Mouse (Mus musculus) E14TG2a.4 (cell line): ENCODE measurements around the gene Fgf8.

ENCODE experiments used
- H3K27me3 ChIP-seq: 2 replicates; pipeline ENCODE4 v1.6.1; 2014; ENCODE audit warnings: low read length, control low read depth; ENCODE audit not compliant: insufficient read depth
- H3K36me3 ChIP-seq: 2 replicates; pipeline ENCODE4 v1.6.1; 2014; ENCODE audit warnings: low read length, control low read depth; ENCODE audit not compliant: insufficient read depth
- H3K4me1 ChIP-seq: replicated peaks from 2 replicates; pipeline ENCODE4 v1.6.1; 2014; ENCODE audit warnings: low read depth, low read length, control low read depth
- H3K4me3 ChIP-seq: replicated peaks from 2 replicates; pipeline ENCODE4 v1.5.1; 2014; ENCODE audit warnings: mild to moderate bottlenecking, low read length
- H3K9me3 ChIP-seq: 2 replicates; pipeline ENCODE4 v1.6.1; 2014; ENCODE audit warnings: low read length, control low read depth
- CTCF ChIP-seq: conservative IDR thresholded peaks from 2 replicates; pipeline ENCODE4 v1.5.1; 2014; ENCODE audit warnings: low read length
- NANOG ChIP-seq: IDR thresholded peaks from 2 replicates; pipeline ENCODE4 v1.6.1; 2014; ENCODE audit warnings: borderline replicate concordance, low read length, mixed read lengths
- POU5F1 ChIP-seq: IDR thresholded peaks from 2 replicates; pipeline ENCODE4 v1.6.1; 2014; ENCODE audit warnings: low read length, borderline replicate concordance

The Fgf8 gene

DNA sequence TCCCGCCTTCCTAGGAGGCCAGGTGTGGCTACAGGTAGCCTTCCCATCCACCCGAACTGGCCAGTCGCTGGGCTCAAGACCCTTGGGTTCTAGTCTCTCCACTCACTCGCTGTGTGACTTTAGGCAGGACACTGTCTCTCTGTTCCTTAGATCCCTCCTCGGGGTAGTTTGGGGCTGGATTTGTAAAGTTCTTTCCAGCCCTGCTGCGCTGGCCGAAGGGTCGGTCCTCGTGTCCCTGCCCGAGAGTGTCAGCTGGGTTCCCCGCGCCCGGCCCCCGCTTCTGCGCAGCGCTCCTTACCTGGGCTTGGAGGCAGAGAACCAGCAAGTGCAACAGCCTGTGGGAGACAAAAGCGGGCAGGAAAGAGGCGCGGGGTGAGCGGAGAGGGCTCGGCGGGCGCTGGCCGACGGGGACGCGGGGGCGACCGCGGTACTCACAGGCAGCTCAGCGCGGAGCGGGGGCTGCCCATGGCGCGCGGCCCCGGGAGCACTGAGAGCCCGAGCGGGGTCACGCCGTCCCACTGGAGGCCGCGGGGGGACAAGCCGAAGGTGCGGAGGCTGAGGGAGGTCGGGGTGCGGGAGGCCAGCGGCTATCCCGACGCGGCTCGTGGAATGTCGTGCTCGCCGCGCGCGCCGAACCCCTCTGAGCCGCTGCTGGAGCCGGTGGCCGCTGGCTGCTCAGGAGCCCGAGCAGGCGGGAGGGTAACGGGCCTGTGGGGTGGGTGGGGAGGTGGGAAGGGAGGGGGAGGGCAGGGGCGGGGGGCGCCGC is at the start of gene Fgf8:
TSS of gene Fgf8 (minus strand) at position 698 of the 766 bp plus-strand sequence.
- Histone ChIP-seq H3K4me3 (peak within 1 kb of the TSS; percentile 78), H3K4me1 (peaks cover 53% of the 10 kb centered on the region), H3K9me3 (no peaks in the 10 kb centered on the region), H3K27me3 (peaks cover 84% of the 10 kb centered on the region), H3K36me3 (peaks cover 7% of the 10 kb centered on the region)
- TF ChIP-seq CTCF (no peak), NANOG (no peak), POU5F1 (no peak)

DNA sequence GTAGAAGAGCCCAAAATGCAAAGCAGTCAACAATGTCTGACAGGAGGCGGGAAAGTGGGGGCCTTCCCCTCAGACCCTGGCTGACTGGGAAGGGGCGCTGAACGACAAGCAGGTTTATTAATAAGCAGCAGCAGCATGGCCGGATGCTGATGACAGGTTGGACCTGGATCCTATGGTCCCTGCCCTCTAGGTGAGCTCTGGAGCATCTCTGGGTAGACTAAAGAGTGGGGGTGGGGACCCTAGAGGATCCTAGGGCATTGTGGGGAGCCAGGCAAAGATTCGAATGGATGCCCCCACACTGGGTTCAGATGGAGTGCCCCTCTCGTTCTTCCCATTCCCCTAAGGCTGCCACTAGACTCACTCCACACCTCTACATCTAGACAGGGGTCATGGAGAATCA is 49.7 kb upstream of the Fgf8 start:
- no peak for TF ChIP-seq NANOG
- no peak for TF ChIP-seq CTCF
- TF ChIP-seq POU5F1: no peak
- no peak overlapping the region for H3K4me3 ChIP-seq
- H3K9me3 ChIP-seq: no peaks in the 10 kb centered on the region
- no peaks in the 10 kb centered on the region for H3K27me3 ChIP-seq
- H3K36me3 ChIP-seq: peaks cover 9% of the 10 kb centered on the region
- peaks cover 76% of the 10 kb centered on the region for H3K4me1 ChIP-seq

DNA sequence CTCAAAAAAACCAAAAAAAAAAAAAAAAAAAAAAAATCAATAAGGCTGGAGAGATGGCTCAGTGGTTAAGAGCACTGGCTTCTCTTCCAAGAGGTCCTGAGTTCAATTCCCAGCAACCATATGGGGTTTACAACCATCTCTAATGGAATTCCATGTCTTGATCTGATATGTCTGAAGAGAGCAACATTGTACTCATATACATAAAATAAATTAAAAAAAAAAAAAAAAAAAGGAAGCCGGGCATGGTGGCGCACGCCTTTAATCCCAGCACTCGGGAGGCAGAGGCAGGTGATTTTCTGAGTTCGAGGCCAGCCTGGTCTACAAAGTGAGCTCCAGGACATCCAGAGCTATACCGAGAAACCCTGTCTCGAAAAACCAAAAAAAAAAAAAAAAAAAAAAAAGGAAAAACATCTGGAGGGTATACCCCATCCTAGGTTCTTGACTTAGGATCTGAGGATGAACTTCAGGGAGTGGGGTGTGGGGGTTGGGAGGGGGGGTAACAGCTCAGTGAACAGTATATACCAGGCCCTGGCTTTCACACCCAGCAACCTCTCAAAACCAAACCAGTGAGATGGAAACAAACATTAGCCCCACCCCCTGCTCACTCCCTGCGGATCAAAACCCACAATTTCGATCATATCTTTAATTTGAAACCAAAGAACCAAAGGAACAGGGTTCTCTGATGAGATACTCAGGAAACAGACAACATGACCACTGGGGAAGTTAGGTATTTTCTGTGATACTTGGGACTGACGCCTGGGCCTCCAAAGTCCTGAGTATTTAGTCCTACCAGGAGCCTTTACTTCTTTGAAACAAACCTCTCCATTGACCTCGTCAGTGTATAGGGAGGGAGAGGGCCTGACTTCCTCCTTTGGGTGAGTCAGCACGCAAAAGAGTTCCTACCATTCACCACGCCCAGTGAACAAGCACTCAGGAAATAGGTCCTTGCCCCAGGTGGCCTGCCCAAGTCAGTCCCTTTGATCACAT is 47.5 kb upstream of the Fgf8 start:
- Histone ChIP-seq H3K27me3 (no peaks in the 10 kb centered on the region), H3K9me3 (no peaks in the 10 kb centered on the region), H3K36me3 (peaks cover 9% of the 10 kb centered on the region), H3K4me3 (no peak overlapping the region), H3K4me1 (peaks cover 73% of the 10 kb centered on the region)
- TF ChIP-seq NANOG: no peak
- no peak for TF ChIP-seq POU5F1
- TF ChIP-seq CTCF: no peak

DNA sequence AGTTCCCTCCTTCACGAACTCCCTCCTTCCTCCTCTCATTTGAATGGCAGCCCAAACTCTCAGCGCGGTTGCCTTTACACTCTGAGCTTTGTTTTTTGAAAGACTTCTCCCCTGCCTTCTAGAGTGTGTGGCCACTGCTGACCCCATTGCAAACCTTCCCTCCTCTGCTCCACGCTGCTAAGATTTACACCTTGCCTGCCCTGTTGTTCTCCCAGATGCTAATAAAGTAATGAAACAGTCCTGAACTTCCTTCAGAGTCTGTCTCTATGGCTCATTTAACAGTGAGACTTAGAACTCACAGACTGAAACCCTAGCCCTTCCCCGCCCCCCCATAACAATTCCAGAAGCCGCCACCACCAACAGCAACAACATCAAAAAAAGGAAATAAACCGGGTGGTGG is 46.6 kb upstream of the Fgf8 start:
- Histone ChIP-seq H3K36me3 (peaks cover 9% of the 10 kb centered on the region), H3K9me3 (no peaks in the 10 kb centered on the region), H3K4me1 (peaks cover 72% of the 10 kb centered on the region), H3K4me3 (no peak overlapping the region), H3K27me3 (no peaks in the 10 kb centered on the region)
- TF ChIP-seq CTCF (no peak), NANOG (no peak), POU5F1 (no peak)

DNA sequence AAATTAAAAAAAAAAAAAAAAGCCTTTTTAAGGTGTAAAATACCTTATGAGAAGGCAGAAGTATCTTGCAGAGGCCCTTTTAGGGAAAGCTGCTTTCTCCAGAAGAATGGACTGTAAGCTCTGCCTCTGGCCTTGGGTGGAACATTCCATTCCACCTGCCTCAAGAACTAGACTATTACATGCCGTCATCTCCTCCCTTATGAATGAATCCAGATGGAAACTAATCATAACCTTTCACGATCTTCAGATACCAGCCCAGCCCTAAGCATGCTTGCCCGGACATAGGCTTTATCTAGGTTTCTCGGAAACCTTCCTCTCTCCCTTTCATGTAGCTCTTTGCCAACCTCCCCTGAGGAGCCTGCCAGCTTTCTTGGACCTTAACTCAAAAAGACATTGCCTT is 45.6 kb upstream of the Fgf8 start:
- Histone ChIP-seq H3K36me3 (0 out of 2 replicates have a peak, but pooled peaks cover 3% of the 10 kb centered on the region), H3K9me3 (no peaks in the 10 kb centered on the region), H3K4me1 (peaks cover 70% of the 10 kb centered on the region), H3K27me3 (no peaks in the 10 kb centered on the region), H3K4me3 (no peak overlapping the region)
- no peak for TF ChIP-seq NANOG
- TF ChIP-seq CTCF: no peak
- no peak for TF ChIP-seq POU5F1

DNA sequence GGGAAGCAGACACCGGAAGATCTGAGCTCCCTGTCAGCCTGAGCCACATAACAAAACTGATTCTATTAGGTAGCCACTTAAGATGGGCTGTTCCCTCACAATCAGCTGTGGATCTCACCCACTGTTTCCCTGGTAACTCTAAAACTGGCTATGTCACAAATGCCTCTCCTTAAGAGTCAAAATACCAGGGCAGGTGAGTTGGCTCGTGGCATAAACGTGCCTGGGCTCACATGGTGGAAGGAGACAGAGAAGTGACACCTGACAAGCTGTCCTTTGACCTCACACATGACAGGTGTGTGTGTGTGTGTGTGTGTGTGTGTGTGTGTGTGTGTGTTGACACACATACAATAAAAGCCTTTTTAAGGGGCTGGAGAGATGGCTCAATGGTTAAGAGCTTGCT is 44.7 kb upstream of the Fgf8 start:
- H3K4me3 ChIP-seq: no peak overlapping the region
- H3K27me3 ChIP-seq: no peaks in the 10 kb centered on the region
- peaks cover 61% of the 10 kb centered on the region for H3K4me1 ChIP-seq
- H3K36me3 ChIP-seq: no peaks in the 10 kb centered on the region
- TF ChIP-seq CTCF (no peak), POU5F1 (no peak), NANOG (no peak)
- no peaks in the 10 kb centered on the region for H3K9me3 ChIP-seq

DNA sequence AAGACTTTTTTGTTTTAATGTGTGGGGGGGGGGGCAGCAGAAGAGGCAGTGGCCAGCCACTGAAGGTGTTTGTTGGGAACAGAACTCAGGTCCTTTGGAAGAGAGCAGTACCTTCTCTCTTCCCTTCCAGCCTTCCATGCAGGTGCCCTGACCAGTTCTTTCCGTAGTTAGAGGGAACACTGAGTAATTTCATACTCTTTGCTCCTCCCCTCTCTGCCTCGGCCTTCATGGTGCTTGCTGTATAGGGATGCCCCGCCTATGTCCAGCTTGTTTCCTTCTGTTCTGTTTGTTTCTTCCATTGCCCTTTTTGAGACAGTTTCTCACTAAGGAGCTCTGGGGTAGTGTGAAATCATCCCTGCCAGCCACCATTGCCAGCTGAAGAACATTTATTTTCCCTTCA is 42.8 kb upstream of the Fgf8 start:
- Histone ChIP-seq H3K36me3 (peaks cover 12% of the 10 kb centered on the region), H3K4me3 (no peak overlapping the region), H3K4me1 (peaks cover 59% of the 10 kb centered on the region), H3K9me3 (no peaks in the 10 kb centered on the region), H3K27me3 (no peaks in the 10 kb centered on the region)
- no peak for TF ChIP-seq POU5F1
- no peak for TF ChIP-seq NANOG
- no peak for TF ChIP-seq CTCF

DNA sequence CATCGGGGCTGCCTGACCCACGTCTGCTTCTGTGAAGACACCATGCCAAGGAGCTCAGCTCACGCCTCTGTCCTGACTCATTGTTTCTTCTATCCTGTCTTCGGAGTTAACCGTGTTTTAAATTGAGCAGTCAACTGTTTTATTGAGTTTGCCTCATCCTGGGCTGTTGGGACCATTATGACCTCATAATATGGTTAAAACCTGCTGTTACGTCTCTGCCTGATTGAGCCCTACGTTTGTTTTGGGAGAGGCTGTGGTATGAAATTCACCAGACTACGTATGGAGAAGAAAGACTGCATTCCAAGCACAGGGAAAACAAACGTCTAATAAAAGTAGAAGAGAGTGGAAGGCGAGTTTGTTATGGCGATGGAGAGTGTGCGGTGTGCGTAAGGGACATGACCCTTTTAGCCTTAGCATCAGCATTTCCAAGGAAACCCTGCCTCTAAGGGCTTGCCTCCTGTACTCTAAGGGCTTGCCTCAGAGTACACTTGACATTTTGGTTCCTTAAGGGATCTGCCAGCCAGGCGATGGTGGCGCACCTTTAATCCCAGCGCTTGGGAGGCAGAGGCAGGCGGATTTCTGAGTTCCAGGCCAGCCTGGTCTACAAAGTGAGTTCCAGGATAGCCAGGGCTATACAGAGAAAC is 41.3 kb upstream of the Fgf8 start:
- Histone ChIP-seq H3K9me3 (no peaks in the 10 kb centered on the region), H3K4me1 (peaks cover 62% of the 10 kb centered on the region), H3K27me3 (no peaks in the 10 kb centered on the region), H3K4me3 (peak overlapping the region; percentile 98), H3K36me3 (peaks cover 26% of the 10 kb centered on the region)
- no peak for TF ChIP-seq CTCF
- no peak for TF ChIP-seq NANOG
- TF ChIP-seq POU5F1: no peak
